Mouse (Mus musculus) spleen, adult 2 months (tissue): ENCODE data around the gene Ikbip.

ENCODE experiments used
- CTCF ChIP-seq: fragments of 200-500 bp; IDR thresholded peaks from 2 replicates; pipeline ENCODE4 v1.5.1; 2011; ENCODE audit warnings: mild to moderate bottlenecking, inconsistent platforms; ENCODE audit not compliant: insufficient read depth, insufficient read length, insufficient replicate concordance; ENCODE audit errors: extremely low read depth
- POLR2A ChIP-seq: fragments of 200-500 bp; IDR thresholded peaks from 2 replicates; pipeline ENCODE4 v1.6.1; 2011; ENCODE audit warnings: low read depth, low read length, inconsistent platforms

GRCm38 (mm10) chr10:91081959-91082507 is 707 bp upstream of the Ikbip start:
- TF ChIP-seq CTCF (no peak), POLR2A (no peak)
